Mouse (Mus musculus): Measurements from ENCODE around the gene Dok5. TPM values are rescaled to one million over a fixed set of nuclear protein-coding genes. Genes with fewer than 3 reads are reported as not detected.

Gene Dok5
- total RNA-seq, 2 experiments from 2014 or later = 0.14 TPM; not detected in 1

- intact Hi-C loops (cut with DNase I) = no loop called here
- no peak for DNase-seq
Measured at GRCm38 (mm10) chr2:170780010-170780750, 48.6 kb downstream of the Dok5 start.

- intact Hi-C loops (cut with DNase I) = no loop called here
- DNase-seq = no peak
Measured at GRCm38 (mm10) chr2:170788101-170788500, 56.5 kb downstream of the Dok5 start.

- intact Hi-C loops (cut with DNase I) = no loop called here
- DNase-seq = no peak
Measured at GRCm38 (mm10) chr2:170791332-170792017, 59.9 kb downstream of the Dok5 start.

DNA sequence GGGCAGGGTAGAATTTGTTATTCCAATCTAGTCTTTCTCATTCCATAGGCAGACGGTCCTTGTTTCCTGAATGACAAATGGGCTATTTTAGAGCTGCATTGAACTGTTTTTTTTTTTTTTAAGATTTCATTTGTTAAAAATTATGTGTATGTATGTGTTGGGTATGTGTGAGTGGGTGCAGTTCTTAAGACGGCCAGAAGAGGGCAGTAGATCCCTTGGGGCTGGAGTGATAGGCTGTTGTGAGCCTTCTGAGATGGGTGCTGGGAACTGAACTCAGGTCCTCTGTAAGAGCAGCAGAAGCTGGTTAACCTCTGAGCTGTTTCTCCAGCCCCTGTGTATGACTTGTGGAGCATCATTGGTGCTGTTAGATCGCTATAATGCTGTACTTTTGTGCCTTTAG, 63.6 kb downstream of the Dok5 start:
- no peak for DNase-seq
- intact Hi-C loops (cut with DNase I) = no loop called here

DNA sequence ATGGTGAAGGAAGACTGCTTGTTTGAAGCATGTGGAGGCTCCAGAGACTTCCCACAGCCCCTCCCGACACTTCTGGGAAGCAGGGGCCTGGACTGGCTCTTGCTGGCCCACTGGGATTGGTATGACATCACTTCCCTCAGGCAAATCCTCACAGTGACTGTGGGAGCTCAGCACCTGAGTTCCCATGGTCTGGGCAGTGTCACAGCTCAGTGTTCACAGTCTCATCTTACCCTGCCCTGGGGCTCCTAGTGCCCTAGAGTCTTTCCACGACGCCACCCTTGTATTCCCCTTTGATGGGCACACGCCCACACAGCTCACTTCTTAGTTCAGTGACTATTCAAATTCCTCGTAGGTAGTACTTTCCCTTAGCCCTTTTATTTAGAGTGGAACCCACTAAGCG, 71.4 kb downstream of the Dok5 start:
- no peak for DNase-seq
- intact Hi-C loops (cut with DNase I) = no loop called here

GRCm38 (mm10) chr2:170807555-170808258, 76.1 kb downstream of the Dok5 start:
- DNase-seq = no peak
- intact Hi-C loops (cut with DNase I) = no loop called here

DNA sequence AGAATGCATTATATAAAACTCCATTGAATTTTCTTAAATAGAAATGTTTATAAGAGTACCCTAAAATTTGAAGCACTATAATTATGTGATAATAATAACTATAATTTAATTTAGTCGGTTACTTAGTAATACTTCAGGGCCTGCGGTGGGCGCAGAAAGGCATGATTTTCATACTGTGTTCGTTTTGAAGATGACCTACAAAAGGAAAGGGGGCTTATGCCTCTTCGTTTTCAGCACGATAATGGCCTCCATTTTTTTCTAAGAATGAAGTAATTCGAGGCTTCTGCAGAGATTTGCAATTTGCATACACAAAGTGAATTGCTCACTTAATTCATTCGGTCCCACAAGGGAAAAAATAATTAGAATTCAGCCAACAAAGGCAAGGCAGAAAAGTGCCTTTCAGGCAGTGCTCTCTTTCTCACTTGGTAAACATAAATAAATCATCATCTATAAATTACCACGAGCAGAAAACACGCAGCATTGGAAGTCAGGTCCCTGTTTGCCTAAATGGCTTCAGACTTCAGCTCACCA, 76.7 kb downstream of the Dok5 start:
- intact Hi-C loops (cut with DNase I) = no loop called here
- DNase-seq = no peak

GRCm38 (mm10) chr2:170811356-170811755, 79.7 kb downstream of the Dok5 start:
- intact Hi-C loops (cut with DNase I) = no loop called here
- no peak for DNase-seq

GRCm38 (mm10) chr2:170816302-170816701, 84.7 kb downstream of the Dok5 start:
- DNase-seq = no peak
- intact Hi-C loops (cut with DNase I) = no loop called here

DNA sequence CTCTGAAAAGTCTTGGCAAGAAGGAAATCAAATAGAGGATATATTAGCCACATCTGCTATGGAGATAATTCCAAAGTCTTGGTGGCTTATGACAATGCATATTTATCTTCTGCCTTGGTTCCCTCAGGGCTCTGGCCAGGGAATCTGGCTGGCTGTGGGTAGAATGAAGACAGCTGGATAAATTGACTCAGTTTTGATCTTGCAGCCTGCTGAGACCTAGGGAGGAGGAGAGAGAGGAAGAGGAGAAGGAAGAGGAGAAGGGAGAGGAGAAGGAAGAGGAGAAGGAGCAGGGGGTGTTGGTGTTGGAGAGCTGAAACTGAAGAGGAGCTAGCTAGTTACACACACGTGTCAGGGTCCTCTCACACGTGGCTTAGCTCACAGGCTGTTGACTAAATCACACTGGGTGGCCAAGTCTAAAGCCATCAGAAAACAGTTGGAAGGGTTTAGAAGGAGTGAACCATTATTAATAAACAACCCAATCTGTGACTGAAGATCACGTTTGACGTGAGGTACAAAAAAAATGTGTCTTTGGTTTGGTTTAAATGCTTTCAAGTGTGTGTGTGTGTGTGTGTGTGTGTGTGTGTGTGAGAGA, 85.6 kb downstream of the Dok5 start:
- DNase-seq = no peak
- intact Hi-C loops (cut with DNase I) = no loop called here

- intact Hi-C loops (cut with DNase I) = no loop called here
- no peak for DNase-seq
Measured at GRCm38 (mm10) chr2:170826821-170827441, 95.3 kb downstream of the Dok5 start.

GRCm38 (mm10) chr2:170828757-170829156, 97.2 kb downstream of the Dok5 start:
- intact Hi-C loops (cut with DNase I) = no loop called here
- no peak for DNase-seq

GRCm38 (mm10) chr2:170829191-170829611, 97.6 kb downstream of the Dok5 start:
- no peak for DNase-seq
- intact Hi-C loops (cut with DNase I) = no loop called here

GRCm38 (mm10) chr2:170829988-170830387, 98.4 kb downstream of the Dok5 start:
- DNase-seq = no peak
- intact Hi-C loops (cut with DNase I) = no loop called here

- intact Hi-C loops (cut with DNase I) = no loop called here
Measured at GRCm38 (mm10) chr2:170836862-170837261, 105.3 kb downstream of the Dok5 start.

DNA sequence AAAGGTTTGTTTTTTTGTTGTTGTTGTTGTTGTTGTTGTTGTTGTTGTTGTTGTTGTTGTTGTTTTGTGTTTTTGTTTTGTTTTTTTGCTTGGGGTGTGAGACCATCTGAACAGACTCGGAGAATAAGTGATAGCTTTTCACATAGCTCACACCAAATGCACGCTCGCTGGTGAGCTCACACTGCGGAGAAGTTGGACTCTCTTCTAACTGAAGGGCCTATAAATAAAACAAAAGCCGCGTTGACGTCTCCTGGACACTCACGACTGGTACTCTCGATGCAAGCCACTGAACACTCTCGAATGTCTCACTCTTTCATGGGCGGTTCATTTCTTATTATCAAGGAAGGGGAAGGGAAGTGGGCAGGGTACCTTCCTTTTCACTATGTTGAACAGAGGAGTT, 105.8 kb downstream of the Dok5 start:
- intact Hi-C loops (cut with DNase I) = no loop called here
- no peak for DNase-seq

More at GRCm38 (mm10) chr2:170836862-170837261, 105.3 kb downstream of the Dok5 start:
- DNase-seq = no peak

DNA sequence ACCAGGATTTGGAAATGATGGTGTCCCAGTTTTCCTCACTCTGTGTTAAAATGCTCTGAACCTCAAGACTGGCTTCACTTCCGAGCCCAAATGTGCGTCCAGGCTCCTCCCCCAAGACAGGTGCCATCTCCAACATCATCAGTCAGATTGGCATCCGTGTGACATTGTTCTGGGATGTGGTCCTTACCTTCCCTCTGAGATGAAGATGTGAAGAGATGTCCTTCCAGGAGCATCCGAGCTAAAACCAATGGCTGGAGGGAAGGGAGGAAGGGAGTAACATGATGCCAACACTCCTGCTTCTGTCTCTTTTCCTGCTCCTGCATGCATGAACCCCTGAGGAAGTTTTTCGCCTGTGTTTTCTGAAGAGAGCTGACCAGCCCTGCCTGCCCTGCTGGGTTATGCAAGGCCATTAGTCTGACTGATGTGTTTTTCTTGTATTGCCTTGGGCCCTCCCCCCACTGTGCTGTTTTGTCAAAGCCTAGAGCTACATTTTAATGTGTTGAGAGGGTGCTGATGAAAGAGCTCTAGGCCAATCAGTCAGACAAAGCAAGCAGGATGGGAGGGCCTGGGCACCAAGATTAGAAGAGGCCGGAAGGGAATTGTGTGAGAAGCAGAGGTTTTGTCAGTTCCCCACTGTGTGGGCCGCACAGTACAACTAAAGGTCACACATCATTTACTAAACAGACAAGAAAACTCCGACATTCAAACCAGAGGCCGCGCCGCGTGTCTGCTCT, 106.4 kb downstream of the Dok5 start:
- no peak for DNase-seq
- intact Hi-C loops (cut with DNase I) = no loop called here

- DNase-seq = no peak
- intact Hi-C loops (cut with DNase I) = no loop called here
Measured at GRCm38 (mm10) chr2:170841441-170841965, 109.9 kb downstream of the Dok5 start.

DNA sequence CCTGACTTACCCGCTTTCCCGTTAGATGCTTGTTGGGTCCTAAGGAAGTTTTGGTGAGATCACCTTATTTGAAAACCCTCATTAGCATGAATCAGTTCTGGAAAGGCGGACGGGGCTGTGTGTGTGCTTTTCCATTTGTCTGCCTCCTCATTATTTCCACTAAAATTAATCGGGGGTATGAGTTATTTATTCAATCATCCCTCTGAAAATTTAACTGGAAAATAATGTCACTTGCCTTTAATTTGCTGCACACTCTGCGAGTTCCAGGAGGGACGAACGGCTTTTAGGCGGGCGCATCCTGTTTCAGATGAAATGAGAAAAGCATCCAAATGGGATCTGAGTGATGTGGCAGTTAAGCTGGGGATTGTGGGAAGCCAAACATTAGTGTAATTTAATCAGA, 113.9 kb downstream of the Dok5 start:
- intact Hi-C loops (cut with DNase I) = no loop called here
- DNase-seq = no peak
